Mouse (Mus musculus) testis, adult 2 months (tissue): ENCODE data around the gene Abcb5. TPM values are rescaled to one million over a fixed set of nuclear protein-coding genes. Genes with fewer than 3 reads are reported as not detected.

Experiments used
- H3K27ac ChIP-seq: fragments of 200-500 bp; 2 replicates; pipeline ENCODE4 v1.5.1; 2012; ENCODE audit warnings: low read depth, low read length; ENCODE audit not compliant: control insufficient read depth, insufficient read depth
- H3K27me3 ChIP-seq: fragments of 200-500 bp; 2 replicates; pipeline ENCODE4 v1.6.1; 2012; ENCODE audit warnings: mild to moderate bottlenecking, low read length, moderate library complexity; ENCODE audit not compliant: control insufficient read depth, insufficient read depth
- H3K36me3 ChIP-seq: fragments of 200-500 bp; 2 replicates; pipeline ENCODE4 v1.6.1; 2012; ENCODE audit warnings: mild to moderate bottlenecking, low read length; ENCODE audit not compliant: control insufficient read depth, insufficient read depth
- H3K4me1 ChIP-seq: fragments of 200-500 bp; 2 replicates; pipeline ENCODE4 v1.6.1; 2012; ENCODE audit warnings: low read length; ENCODE audit not compliant: control insufficient read depth, insufficient read depth
- H3K4me3 ChIP-seq: fragments of 200-500 bp; 2 replicates; pipeline ENCODE4 v1.5.1; 2012; ENCODE audit warnings: low read depth, mild to moderate bottlenecking, low read length, moderate library complexity, mixed read lengths; ENCODE audit not compliant: control insufficient read depth
- CTCF ChIP-seq: fragments of 200-500 bp; IDR thresholded peaks from 2 replicates; pipeline ENCODE4 v1.5.1; 2012; ENCODE audit warnings: low read depth, mild to moderate bottlenecking, inconsistent platforms, low read length, moderate library complexity; ENCODE audit not compliant: control insufficient read depth, insufficient read depth, insufficient replicate concordance
- POLR2A ChIP-seq: fragments of 200-500 bp; IDR thresholded peaks from 2 replicates; pipeline ENCODE4 v1.6.1; 2012; ENCODE audit warnings: low read depth, mild to moderate bottlenecking, inconsistent platforms, low read length, moderate library complexity; ENCODE audit not compliant: control insufficient read depth
- polyA plus RNA-seq: library from polyadenylated mRNA; depleted of rRNA; stranded (reverse); fragments of >200 nt; gene quantifications from 2 replicates; pipeline ENCODE4 v1.2.3, GENCODE M21; 2012

Abcb5 gene
- polyA plus RNA-seq, 1 experiment: 0.05 TPM

- H3K27ac ChIP-seq: no peak overlapping the region
- H3K4me1 ChIP-seq: peaks cover 14% of the 10 kb centered on the region
- TF ChIP-seq CTCF: no peak
- no peak for TF ChIP-seq POLR2A
- no peaks in the 10 kb centered on the region for H3K36me3 ChIP-seq
- H3K27me3 ChIP-seq: peaks cover 7% of the 10 kb centered on the region
- no peak overlapping the region for H3K4me3 ChIP-seq
These were observed 124.2 kb downstream of the Abcb5 start for GRCm38 (mm10) chr12:118841971-118842550.

- Histone ChIP-seq H3K4me1 (peaks cover 14% of the 10 kb centered on the region), H3K27me3 (peaks cover 13% of the 10 kb centered on the region), H3K4me3 (no peak overlapping the region), H3K36me3 (no peaks in the 10 kb centered on the region), H3K27ac (no peak overlapping the region)
- TF ChIP-seq POLR2A: no peak
- no peak for TF ChIP-seq CTCF
These were observed 124.8 kb downstream of the Abcb5 start for GRCm38 (mm10) chr12:118841381-118841922.

- peaks cover 17% of the 10 kb centered on the region for H3K4me1 ChIP-seq
- H3K27me3 ChIP-seq: peaks cover 13% of the 10 kb centered on the region
- TF ChIP-seq CTCF (no peak), POLR2A (no peak)
- H3K4me3 ChIP-seq: no peak overlapping the region
- no peak overlapping the region for H3K27ac ChIP-seq
- no peaks in the 10 kb centered on the region for H3K36me3 ChIP-seq
These were observed 125.4 kb downstream of the Abcb5 start for GRCm38 (mm10) chr12:118840861-118841260.

GRCm38 (mm10) chr12:118840301-118840700, 125.9 kb downstream of the Abcb5 start:
- no peak overlapping the region for H3K27ac ChIP-seq
- H3K4me3 ChIP-seq: no peak overlapping the region
- H3K27me3 ChIP-seq: peaks cover 13% of the 10 kb centered on the region
- no peak for TF ChIP-seq CTCF
- TF ChIP-seq POLR2A: no peak
- H3K36me3 ChIP-seq: no peaks in the 10 kb centered on the region
- peaks cover 17% of the 10 kb centered on the region for H3K4me1 ChIP-seq

- TF ChIP-seq POLR2A (no peak), CTCF (no peak)
- H3K4me3 ChIP-seq: no peak overlapping the region
- peaks cover 17% of the 10 kb centered on the region for H3K4me1 ChIP-seq
- no peak overlapping the region for H3K27ac ChIP-seq
- peaks cover 13% of the 10 kb centered on the region for H3K27me3 ChIP-seq
- H3K36me3 ChIP-seq: no peaks in the 10 kb centered on the region
These were observed 126.8 kb downstream of the Abcb5 start for GRCm38 (mm10) chr12:118839398-118839797.

GRCm38 (mm10) chr12:118838260-118838659, 128.0 kb downstream of the Abcb5 start:
- Histone ChIP-seq H3K4me1 (peaks cover 17% of the 10 kb centered on the region), H3K27ac (no peak overlapping the region), H3K27me3 (peaks cover 13% of the 10 kb centered on the region)

GRCm38 (mm10) chr12:118837361-118837760, 128.9 kb downstream of the Abcb5 start:
- Histone ChIP-seq H3K4me3 (no peak overlapping the region), H3K4me1 (peaks cover 10% of the 10 kb centered on the region), H3K27me3 (peaks cover 7% of the 10 kb centered on the region), H3K27ac (no peak overlapping the region), H3K36me3 (no peaks in the 10 kb centered on the region)
- TF ChIP-seq CTCF (no peak), POLR2A (no peak)

More at GRCm38 (mm10) chr12:118838260-118838659, 128.0 kb downstream of the Abcb5 start:
- no peaks in the 10 kb centered on the region for H3K36me3 ChIP-seq
- no peak for TF ChIP-seq POLR2A
- TF ChIP-seq CTCF: no peak
- no peak overlapping the region for H3K4me3 ChIP-seq
